Mouse (Mus musculus) hindbrain, embryonic 11.5 days (tissue): ENCODE data around the gene Arhgap9. TPM values are rescaled to one million over a fixed set of nuclear protein-coding genes. Genes with fewer than 3 reads are reported as not detected.
A peak's percentile ranks its signal among the peaks of the same experiment; 100 is the strongest.

Experiments
- ATAC-seq: fragments of 200-750 bp; cut with Nextera tagmentation; 2 replicates; pipeline ENCODE4 v1.8.0; 2017; ENCODE audit warnings: mild to moderate bottlenecking, moderate TSS enrichment, moderate library complexity; ENCODE audit not compliant: low FRiP score
- DNase-seq: peaks from one replicate; pipeline ENCODE4 v3.0.0-alpha.2; 2015; ENCODE audit warnings: low spot score
- H3K27ac ChIP-seq: fragments of 300-500 bp; sonication (generic); 2 replicates; pipeline ENCODE4 v1.5.1; 2014; ENCODE audit warnings: mild to moderate bottlenecking, low read depth, low read length
- H3K27me3 ChIP-seq: fragments of 300-500 bp; sonication (generic); 2 replicates; pipeline ENCODE4 v1.6.1; 2014; ENCODE audit warnings: mild to moderate bottlenecking, low read length, moderate library complexity, mixed read lengths; ENCODE audit not compliant: control insufficient read depth, insufficient read depth
- H3K36me3 ChIP-seq: fragments of 300-500 bp; sonication (generic); 2 replicates; pipeline ENCODE4 v1.6.1; 2014; ENCODE audit warnings: mild to moderate bottlenecking, low read length, moderate library complexity, mixed read lengths; ENCODE audit not compliant: control insufficient read depth, insufficient read depth
- H3K4me1 ChIP-seq: fragments of 300-500 bp; sonication (generic); replicated peaks from 2 replicates; pipeline ENCODE4 v1.6.1; 2014; ENCODE audit warnings: low read length, mixed read lengths; ENCODE audit not compliant: control insufficient read depth, insufficient read depth
- H3K4me2 ChIP-seq: fragments of 300-500 bp; sonication (generic); replicated peaks from 2 replicates; pipeline ENCODE4 v1.6.1; 2014; ENCODE audit warnings: mild to moderate bottlenecking, low read depth, low read length
- H3K4me3 ChIP-seq: fragments of 300-500 bp; sonication (generic); 2 replicates; pipeline ENCODE4 v1.5.1; 2014; ENCODE audit warnings: low read depth, low read length
- H3K9ac ChIP-seq: fragments of 300-500 bp; sonication (generic); 2 replicates; pipeline ENCODE4 v1.6.1; 2014; ENCODE audit warnings: low read depth, low read length
- H3K9me3 ChIP-seq: fragments of 300-500 bp; sonication (generic); 2 replicates; pipeline ENCODE4 v1.6.1; 2016; ENCODE audit warnings: low read length; ENCODE audit not compliant: control insufficient read depth
- WGBS: fragments of 180-500 bp; shearing (Covaris S2); extraction: QIAGEN DNeasy Blood & Tissue Kit; methylation state at CpG from one replicate; pipeline ENCODE4 v1.1.7; 2014; 5-methylcytosine and 5-hydroxymethylcytosine counted together
- polyA plus RNA-seq: library from polyadenylated mRNA; unstranded; fragments of >200 nt; fragmentation: Nextera tagmentation; extraction: Ambion mirVana; gene quantifications from 2 replicates; pipeline ENCODE4 v1.2.1, GENCODE M21; 2014

Gene Arhgap9
- polyA plus RNA-seq, 1 experiment from 2014 or later, result 2.2 TPM

DNA sequence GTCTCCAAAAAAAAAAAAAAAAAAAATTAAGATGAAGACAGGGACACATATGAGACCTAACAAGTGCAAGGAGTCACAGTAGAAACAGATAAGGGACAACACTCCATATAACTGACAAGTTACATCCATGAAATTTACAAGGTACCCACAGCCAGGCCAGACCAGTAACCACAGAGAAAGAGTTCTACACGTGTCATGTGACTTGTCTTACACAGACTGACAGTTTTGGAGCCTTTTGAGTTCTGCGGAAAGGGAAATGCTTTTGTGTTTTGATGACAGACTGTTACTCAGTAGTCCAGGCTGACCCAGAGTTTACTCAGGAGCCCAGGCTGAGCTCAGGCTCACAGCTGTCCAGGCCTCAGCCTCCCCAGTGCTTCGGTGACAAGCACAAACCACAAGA, 21.3 kb downstream of the Arhgap9 start:
- Histone ChIP-seq H3K4me2 (no peak overlapping the region), H3K9ac (no peak overlapping the region), H3K27me3 (peaks cover 15% of the 10 kb centered on the region), H3K4me1 (peaks cover 16% of the 10 kb centered on the region), H3K27ac (no peak overlapping the region), H3K4me3 (no peak overlapping the region), H3K36me3 (no peaks in the 10 kb centered on the region), H3K9me3 (no peaks in the 10 kb centered on the region)
- 72% methylated on average over 3 of the region's 3 CpGs for WGBS
- ATAC-seq, result no peak
- DNase-seq, result no peak

DNA sequence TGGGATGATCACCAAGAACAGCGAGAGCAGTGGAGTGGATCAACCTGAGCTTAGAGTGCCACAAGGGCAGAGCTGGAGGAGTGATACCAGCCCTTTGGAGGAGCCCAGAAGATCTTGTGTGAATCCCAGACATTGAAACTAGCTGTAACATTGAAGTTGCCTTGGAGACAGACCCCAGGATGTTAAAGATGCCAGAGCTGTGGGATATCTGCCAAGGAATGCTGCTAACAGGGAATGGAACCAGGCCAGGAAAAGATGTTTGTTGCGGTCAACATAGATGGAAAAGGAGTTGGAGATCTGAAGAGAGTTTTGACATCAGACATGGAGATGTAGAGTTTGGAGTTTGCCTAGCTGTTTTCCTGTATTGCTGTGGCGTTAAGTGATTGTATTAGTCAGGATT, 24.4 kb downstream of the Arhgap9 start:
- DNase-seq, result no peak
- 90% methylated on average over 3 of the region's 3 CpGs for WGBS
- H3K4me2 ChIP-seq, result no peak overlapping the region
- H3K9ac ChIP-seq, result no peak overlapping the region
- ATAC-seq, result no peak
- peaks cover 4% of the 10 kb centered on the region for H3K27me3 ChIP-seq
- H3K4me3 ChIP-seq, result no peak overlapping the region
- no peaks in the 10 kb centered on the region for H3K9me3 ChIP-seq
- H3K27ac ChIP-seq, result no peak overlapping the region
- no peaks in the 10 kb centered on the region for H3K36me3 ChIP-seq
- H3K4me1 ChIP-seq, result peaks cover 2% of the 10 kb centered on the region; the same call in 1 of the 2 replicates

DNA sequence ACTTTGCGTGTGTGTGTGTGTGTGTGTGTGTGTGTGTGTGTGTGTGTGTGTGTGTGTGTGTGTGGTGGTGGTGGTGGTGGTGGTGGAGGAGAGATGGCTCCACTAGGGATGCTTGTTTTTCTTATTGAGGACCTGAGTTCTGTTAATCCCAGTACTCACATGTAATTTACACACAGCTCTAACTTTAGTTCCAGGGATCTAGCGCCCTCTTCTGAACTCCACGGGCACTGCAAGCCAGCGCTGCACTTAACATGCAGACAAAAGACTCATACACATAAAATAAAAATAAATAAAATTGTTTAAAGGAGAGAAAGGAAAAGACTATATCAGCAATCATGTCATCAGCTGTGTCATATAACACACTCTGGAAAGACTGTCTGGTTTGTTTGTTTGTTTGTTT, 27.2 kb downstream of the Arhgap9 start:
- DNase-seq (no peak), ATAC-seq (no peak)
- Histone ChIP-seq H3K27me3 (no peaks in the 10 kb centered on the region), H3K4me1 (no peaks in the 10 kb centered on the region), H3K4me3 (no peak overlapping the region), H3K36me3 (no peaks in the 10 kb centered on the region), H3K27ac (no peak overlapping the region), H3K9me3 (no peaks in the 10 kb centered on the region), H3K9ac (no peak overlapping the region), H3K4me2 (no peak overlapping the region)
- 73% methylated on average over 4 of the region's 4 CpGs for WGBS

DNA sequence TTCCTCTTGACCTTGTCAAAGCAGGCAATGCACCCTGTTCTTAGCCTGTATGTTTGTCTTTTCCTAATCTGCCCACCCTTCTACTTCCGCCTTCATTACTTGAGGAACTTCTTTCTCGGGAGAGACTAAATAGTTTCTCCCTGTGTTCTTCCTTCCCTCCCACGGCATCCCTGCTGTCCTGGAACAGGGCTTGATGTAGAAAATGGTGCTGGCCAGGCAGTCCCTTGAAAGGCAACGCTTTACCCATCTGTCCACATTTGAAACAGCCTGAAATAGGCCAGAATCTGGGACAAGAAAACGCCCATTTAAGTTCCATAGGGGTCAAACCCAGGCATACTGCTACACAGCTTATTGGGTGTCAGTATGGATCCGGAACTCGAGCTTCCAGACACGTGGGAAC, 28.0 kb downstream of the Arhgap9 start:
- no peak overlapping the region for H3K9ac ChIP-seq
- ATAC-seq (no peak), DNase-seq (no peak)
- no peak overlapping the region for H3K4me3 ChIP-seq
- H3K9me3 ChIP-seq, result no peaks in the 10 kb centered on the region
- no peak overlapping the region for H3K27ac ChIP-seq
- H3K36me3 ChIP-seq, result no peaks in the 10 kb centered on the region
- no peak overlapping the region for H3K4me2 ChIP-seq
- H3K27me3 ChIP-seq, result no peaks in the 10 kb centered on the region
- no peaks in the 10 kb centered on the region for H3K4me1 ChIP-seq
- WGBS, result 78% methylated on average over 8 of the region's 8 CpGs

DNA sequence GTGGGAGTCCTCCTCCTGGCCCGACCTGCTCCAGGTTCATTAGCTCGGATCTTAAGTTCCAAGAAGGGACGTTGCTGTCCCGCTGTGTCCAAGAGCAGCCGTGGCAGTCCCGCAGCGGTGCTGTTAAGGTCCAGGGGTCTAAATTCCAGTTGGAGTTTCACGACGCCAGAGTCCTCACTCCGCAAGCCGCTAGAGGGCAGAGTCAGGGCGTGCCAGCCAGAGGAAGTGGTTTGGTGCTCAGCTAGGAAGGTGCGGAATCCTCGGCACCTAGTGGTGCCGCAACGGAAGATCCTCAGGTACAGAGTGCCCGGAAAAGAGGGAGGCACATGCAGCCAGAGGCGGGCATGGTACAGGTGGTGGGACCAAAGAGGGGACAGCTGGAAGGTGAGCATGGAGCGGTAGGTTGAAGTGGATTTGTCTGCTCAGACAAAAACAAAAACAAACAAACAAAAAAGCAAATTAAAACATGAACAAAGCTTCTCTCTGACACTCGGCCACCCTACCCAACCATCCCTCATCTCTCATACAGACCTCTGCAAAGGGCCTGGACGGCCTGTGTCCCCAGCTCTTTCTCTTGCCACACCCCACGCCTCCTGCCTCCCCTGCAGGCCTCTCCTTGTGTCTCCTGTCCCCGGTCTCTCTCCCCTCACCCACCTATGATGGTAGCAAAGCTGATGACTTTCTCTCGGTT, 29.0 kb downstream of the Arhgap9 start:
- H3K4me1 ChIP-seq, result no peaks in the 10 kb centered on the region
- H3K9me3 ChIP-seq, result no peaks in the 10 kb centered on the region
- H3K27me3 ChIP-seq, result no peaks in the 10 kb centered on the region
- H3K36me3 ChIP-seq, result no peaks in the 10 kb centered on the region
- H3K4me3 ChIP-seq, result no peak overlapping the region
- peak overlapping the region; percentile 29; the same call in 1 of the 2 replicates for H3K9ac ChIP-seq
- 13% methylated on average over 24 of the region's 24 CpGs for WGBS
- peak; percentile 63; the same call in 1 of the 2 replicates for ATAC-seq
- DNase-seq, result peak; percentile 79
- no peak overlapping the region for H3K27ac ChIP-seq
- peak overlapping the region; percentile 24 for H3K4me2 ChIP-seq

DNA sequence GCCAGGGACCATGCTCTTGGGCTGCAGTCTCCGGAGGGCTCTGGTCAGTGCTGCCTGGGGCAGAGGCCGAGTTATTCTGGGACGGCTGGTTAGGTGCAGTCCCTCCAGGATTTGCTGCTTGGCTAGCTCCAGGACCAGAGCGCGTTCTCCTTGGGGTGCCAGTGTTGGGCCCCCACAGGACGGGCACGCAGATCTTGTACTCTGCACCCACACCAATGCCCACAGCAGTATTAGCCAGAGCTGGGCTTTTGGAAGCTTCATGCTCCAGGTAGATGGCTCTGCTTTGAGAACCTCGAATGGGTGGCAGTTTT, 29.5 kb downstream of the Arhgap9 start:
- Histone ChIP-seq H3K9me3 (no peaks in the 10 kb centered on the region), H3K4me1 (no peaks in the 10 kb centered on the region), H3K4me3 (no peak overlapping the region), H3K4me2 (no peak overlapping the region), H3K27me3 (no peaks in the 10 kb centered on the region), H3K36me3 (no peaks in the 10 kb centered on the region), H3K9ac (peak overlapping the region; percentile 29; the same call in 1 of the 2 replicates), H3K27ac (no peak overlapping the region)
- DNase-seq, result no peak
- no peak for ATAC-seq
- 84% methylated on average over 8 of the region's 8 CpGs for WGBS

DNA sequence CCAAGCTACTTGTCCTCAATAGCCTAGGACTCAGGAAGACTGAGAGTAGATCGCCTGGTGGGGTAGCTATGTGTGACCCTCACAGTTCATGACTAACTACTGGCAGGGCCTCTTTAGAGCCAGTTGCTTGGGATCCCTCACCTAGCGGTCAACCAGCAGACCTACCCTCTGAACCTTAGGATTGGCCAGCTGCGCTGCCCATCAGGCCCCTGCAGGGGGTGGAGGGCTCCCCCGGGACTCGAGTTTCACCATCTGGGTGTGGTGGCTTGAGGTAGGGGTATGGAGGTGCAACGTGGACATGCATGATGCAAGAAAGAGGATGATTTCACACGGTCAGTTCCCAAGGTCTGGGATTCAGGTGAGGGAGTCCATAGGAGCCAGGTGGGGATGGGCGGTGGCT, 30.0 kb downstream of the Arhgap9 start:
- no peak overlapping the region for H3K4me3 ChIP-seq
- no peak overlapping the region for H3K9ac ChIP-seq
- no peaks in the 10 kb centered on the region for H3K4me1 ChIP-seq
- H3K36me3 ChIP-seq, result no peaks in the 10 kb centered on the region
- no peak for DNase-seq
- no peaks in the 10 kb centered on the region for H3K9me3 ChIP-seq
- 70% methylated on average over 8 of the region's 8 CpGs for WGBS
- no peak for ATAC-seq
- H3K27me3 ChIP-seq, result no peaks in the 10 kb centered on the region
- no peak overlapping the region for H3K27ac ChIP-seq
- no peak overlapping the region for H3K4me2 ChIP-seq

DNA sequence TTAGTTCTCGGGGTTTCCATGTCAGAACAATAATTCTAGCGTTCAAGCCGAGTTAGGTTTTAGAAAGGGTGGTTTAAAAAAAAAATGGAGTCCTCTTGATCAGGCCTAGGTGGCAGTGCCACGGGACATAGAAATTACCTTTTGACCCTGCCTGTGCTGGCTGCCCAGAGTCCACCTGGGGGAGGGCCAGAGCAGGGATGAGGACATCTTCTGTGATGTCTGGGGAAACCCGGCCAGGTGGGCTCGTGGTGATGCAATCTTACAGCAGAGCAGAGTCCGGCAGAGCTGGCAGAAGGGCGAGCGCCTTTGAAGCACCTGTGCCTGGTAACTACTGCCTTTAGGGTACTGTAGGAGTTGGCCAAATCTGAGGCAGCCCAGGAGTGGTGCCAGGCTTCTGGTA, 30.4 kb downstream of the Arhgap9 start:
- H3K9ac ChIP-seq, result no peak overlapping the region
- H3K4me3 ChIP-seq, result no peak overlapping the region
- no peaks in the 10 kb centered on the region for H3K36me3 ChIP-seq
- no peaks in the 10 kb centered on the region for H3K9me3 ChIP-seq
- H3K27me3 ChIP-seq, result no peaks in the 10 kb centered on the region
- WGBS, result 86% methylated on average over 9 of the region's 9 CpGs
- no peak for DNase-seq
- H3K4me1 ChIP-seq, result no peaks in the 10 kb centered on the region
- ATAC-seq, result no peak
- H3K4me2 ChIP-seq, result no peak overlapping the region
- no peak overlapping the region for H3K27ac ChIP-seq

DNA sequence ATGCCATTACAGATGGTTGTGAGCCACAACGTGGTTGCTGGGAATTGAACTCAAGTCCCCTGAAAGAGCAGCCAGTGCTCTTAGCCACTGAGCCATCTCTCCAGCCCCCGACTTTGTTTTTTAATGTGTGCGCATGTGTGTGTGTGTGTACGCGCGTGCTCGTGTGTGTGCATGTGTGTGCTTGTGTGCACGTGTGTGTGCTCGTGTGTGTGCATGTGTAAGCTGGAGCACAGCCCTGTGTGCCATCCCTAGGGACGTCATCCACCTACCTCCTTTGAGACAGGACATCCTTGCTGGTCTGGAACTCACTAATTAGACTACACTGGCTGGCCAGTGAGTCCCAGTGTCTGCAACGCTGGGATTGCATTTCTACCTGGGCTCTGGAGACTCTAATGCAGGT, 31.0 kb downstream of the Arhgap9 start:
- H3K36me3 ChIP-seq, result no peaks in the 10 kb centered on the region
- H3K9me3 ChIP-seq, result no peaks in the 10 kb centered on the region
- ATAC-seq, result no peak
- no peaks in the 10 kb centered on the region for H3K4me1 ChIP-seq
- no peak for DNase-seq
- H3K4me2 ChIP-seq, result no peak overlapping the region
- no peaks in the 10 kb centered on the region for H3K27me3 ChIP-seq
- whole genome bisulfite sequencing, result 90% methylated on average over 11 of the region's 11 CpGs
- H3K4me3 ChIP-seq, result no peak overlapping the region
- no peak overlapping the region for H3K27ac ChIP-seq
- H3K9ac ChIP-seq, result no peak overlapping the region
